Mouse (Mus musculus): Measurements from ENCODE around the gene Fn1.

Gene Fn1

DNA sequence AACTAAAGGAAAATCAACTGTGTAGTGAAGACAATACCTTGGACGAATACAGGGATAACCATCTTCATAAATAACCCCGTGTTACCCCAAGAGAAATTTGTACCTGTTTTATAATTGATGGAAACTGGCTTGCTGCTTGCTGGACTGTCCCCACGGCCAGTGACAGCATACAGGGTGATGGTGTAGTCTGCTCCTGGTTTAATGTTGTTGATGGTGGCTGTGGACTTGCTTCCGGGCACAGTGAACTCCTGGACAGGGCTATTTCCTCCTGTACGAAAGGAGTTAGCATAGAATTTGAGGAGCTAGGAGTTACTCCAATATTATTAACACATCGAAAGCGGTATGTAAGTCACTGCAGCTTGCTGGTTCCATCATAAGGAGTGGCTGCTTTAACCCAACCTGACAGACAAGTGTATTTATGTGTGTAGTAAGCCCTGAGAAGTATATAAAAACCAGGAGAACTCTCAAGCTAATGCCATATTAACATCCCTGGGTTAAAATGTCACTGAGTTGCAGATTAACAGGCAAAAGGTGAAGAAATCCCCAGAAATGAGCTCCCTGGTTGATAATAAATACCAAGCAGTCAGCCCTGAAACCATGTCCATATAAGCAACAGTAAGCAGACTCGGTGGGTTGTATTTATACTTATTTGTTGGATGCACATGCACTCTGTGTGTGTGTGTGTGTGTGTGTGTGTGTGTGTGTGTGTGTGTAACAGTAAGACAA, 46.2 kb downstream of the Fn1 start:
- DNase-seq (ENCODE audit: low spot score in 2 of 2) = no peak

GRCm38 (mm10) chr1:71605751-71606150, 47.2 kb downstream of the Fn1 start:
- no peak for DNase-seq (ENCODE audit: low spot score in 2 of 2)

DNA sequence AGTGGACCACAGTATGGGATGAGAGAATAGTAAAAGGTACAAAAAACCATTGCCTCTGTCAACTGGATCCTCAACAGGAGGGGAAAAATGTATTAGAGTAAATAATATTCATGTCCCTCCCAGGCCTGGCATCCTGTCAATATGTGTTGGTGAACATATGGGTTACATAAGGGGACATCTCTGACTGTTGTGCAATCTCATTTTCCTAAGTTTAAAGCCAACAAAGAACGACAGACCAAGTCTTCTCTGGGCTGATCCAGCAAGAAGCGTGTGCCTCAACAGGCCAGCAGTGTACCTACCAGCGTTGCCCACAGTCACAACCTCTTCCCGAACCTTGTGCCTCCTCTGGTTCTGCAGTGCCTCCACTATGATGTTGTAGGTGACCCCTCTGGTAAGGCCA, 57.6 kb downstream of the Fn1 start:
- DNase-seq (ENCODE audit: low spot score in 2 of 2) = no peak

DNA sequence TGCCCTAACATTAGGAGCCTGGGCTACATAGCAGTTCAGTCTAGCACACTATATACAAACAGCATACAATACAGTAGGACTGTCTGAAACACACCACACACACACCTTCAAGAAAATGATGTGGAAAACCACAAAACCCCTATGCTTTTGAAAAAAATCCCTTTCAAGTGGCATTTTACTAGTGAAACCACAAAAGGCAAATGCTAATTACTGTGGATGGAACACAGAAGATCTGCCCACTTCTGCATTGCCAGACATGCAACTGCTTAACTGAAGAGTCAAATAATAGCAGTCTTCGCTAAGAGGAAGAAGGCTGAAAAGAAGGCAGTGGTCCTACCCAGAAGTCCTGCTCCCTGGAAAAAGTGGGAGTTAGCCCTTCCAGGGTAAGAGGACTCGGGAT, 58.7 kb downstream of the Fn1 start:
- DNase-seq (ENCODE audit: low spot score in 2 of 2) = no peak

DNA sequence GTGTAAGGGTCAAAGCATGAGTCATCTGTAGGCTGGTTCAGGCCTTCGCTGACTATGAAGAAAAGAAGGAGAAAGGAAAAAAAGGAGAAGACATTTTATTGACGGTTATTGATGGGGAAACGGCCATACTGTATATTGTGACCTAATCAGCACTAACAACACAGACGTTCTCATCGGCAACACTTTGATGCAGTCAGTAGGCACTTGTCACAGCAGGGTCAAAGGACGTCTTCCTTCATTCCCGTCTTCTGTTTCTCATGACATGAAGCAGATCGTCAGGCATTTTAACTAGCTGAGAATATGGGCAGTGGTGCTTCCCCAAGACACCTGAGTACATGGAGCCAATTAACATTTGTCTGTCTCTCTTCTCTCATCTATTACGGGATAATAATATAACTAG, 59.8 kb downstream of the Fn1 start:
- no peak for DNase-seq (ENCODE audit: low spot score in 2 of 2)

- no peak for DNase-seq (ENCODE audit: low spot score in 2 of 2)
These were observed 63.0 kb downstream of the Fn1 start for GRCm38 (mm10) chr1:71590038-71590437.

DNA sequence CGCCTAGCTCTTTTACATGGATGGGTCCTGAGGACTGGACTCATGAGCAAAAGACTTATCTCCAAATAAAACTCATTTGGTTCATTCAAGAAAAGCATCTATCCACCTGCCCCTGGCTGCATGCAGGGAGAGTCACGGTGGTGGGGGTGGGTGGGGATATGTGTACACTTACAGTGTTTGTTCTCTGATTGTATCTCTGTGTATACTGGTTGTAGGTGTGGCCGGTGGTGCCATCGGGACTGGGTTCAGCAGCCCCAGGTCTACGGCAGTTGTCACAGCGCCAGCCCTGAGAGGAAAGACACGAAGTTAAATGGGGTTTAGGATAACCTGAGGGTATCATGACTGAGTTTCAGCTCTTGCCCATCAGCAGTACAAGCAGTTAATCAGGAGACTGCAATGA, 66.3 kb downstream of the Fn1 start:
- DNase-seq (ENCODE audit: low spot score in 2 of 2) = no peak

DNA sequence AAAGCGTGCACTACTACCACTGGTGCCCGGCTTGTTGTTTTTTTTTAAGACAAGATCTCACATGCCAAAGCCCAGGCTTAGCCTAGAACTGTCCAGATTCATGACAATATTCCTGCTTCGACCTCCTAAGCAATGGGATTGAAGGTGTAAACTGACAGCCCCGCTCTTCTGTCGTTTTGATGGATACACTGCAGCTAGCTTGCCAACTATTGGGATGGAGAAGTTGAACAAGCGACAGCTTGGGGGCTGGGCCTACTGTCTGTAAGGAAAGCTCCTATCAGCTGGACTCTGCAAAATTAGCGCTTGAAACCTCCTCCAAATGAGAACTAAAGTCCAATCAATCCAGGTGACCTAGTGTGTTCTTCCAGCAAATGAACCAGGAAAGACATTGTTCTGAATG, 69.1 kb downstream of the Fn1 start:
- no peak for DNase-seq (ENCODE audit: low spot score in 2 of 2)

DNA sequence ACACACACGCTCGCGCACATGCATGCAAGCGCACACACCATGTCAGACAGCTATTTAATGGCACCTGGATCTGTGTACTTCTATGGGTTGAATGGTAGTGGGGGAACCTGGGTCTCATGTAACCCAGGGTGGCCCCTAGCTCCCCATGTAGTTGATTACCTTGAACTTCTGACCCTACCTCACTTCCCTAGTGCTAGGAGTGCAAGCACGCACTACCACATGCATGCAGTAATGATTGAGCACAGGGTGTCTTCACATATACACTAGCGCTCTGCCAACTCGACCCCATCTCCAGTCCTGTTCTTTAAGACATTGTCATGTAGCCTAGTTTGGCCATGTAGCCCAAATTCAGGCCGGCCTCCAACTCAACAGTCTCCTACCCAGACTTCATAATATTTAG, 69.7 kb downstream of the Fn1 start:
- no peak for DNase-seq (ENCODE audit: low spot score in 2 of 2)

DNA sequence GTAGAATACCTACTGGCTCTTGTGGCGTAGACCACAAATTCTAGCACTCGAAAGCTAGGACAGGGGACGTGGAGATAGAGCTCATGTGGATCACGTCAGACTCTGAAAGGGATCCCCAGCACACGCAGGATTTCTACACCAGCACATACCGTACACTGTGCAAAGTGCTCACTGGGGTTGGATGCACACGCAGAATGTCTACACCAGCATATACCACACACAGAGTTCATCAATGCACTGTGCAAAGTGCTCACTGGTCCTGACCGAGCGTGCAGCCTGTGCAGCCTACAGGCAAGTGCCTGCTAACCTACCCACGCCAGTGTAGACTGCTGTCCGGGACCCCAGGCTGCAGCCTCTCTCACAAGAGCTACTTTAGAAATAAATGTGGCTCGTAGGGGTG, 72.6 kb downstream of the Fn1 start:
- DNase-seq (ENCODE audit: low spot score in 2 of 2) = no peak

GRCm38 (mm10) chr1:71579526-71579925, 73.5 kb downstream of the Fn1 start:
- DNase-seq (ENCODE audit: low spot score in 2 of 2) = no peak

DNA sequence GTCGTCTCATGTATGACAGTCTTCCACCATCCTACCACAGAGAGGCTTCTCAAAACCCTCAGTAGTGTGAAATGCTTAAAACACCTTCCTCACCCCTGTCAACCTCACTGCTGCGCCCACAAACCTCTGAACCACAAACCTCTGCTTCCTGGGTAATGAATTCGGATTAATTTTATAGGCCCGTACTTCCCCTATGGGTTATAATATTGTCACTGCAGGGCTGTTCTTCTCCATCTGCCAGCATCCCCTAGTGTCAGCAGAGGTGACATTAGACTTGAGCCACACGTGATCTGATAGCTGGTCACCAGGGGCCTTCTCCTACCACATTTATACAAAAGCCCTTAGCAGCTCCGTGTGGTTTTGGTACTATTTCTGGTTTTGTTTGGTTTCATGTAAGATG, 76.2 kb downstream of the Fn1 start:
- DNase-seq (ENCODE audit: low spot score in 2 of 2) = no peak

DNA sequence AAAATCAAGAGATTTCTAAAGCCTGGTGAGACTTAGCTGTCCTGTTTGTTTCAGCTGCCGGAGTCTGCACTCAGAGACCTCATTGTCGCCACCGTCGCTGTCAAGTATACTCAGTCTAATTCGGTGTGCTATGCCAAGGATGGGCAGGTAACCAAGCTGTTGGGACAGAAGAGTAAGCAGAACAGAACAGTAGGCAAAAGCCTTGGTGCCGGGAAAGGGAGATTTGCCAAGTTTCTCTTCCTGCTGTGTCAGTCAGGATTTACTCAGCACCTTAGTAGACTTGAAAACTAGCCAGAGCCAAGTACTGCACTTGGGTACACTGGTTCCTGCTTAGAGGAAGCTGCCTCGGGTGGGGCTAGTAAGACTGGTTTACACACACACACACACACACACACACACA, 77.0 kb downstream of the Fn1 start:
- no peak for DNase-seq (ENCODE audit: low spot score in 2 of 2)

DNA sequence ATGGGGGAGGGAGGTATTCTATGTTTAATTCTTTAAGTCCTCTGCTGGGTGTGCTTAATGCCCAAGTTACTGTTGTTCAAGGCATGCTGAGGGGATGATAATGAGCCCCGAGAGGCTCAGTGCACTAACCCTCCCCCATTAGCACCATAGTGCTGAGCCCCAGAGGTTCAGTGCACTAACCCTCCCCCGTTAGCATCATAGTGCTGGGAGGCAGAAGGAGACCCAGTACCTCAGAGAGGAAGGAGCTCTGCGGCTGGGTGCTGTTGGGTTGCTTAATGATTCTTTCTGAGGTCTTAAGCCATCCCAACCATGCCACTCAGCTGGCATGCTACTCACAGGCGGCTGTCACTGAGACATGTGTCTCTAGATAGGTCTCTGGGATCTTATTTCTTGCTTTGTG, 82.9 kb downstream of the Fn1 start:
- no peak for DNase-seq (ENCODE audit: low spot score in 2 of 2)

DNA sequence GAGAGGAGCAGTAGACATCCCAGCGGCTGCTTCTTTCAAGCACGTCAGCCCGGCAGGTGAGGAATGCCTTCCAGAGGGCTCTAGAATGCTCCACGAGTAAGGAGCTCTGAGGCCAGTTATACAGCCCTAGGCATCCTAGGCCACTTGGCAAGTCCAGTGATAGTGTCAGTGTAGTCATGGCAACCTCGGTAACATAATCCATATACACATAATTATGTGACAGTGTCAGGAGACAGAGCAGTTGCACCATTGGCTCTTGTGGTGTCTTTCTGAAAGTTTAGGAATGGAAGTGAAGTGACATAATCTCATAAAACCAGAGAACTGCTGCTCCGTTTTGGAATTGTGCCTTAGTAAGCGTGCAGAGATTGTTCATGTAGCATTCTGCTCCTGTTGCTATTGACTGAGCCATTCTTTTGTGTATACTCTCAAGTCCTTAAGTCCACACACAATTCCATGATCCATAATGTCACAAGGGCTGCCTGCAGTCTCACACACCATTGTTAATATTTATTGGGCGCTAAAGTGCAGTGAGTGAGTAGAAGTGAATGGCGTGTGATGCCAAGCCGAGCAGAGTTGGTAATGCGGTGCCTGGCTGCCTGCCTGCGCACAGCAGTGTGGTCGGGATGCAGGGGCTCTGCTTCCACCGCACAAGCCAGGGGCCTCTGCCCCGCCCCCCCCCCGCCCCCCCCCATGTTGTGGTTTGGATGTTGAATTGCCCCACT, 85.0 kb downstream of the Fn1 start:
- no peak for DNase-seq (ENCODE audit: low spot score in 2 of 2)

- no peak for DNase-seq (ENCODE audit: low spot score in 2 of 2)
These were observed 88.7 kb downstream of the Fn1 start for GRCm38 (mm10) chr1:71564291-71564690.

GRCm38 (mm10) chr1:71560626-71561025, 92.4 kb downstream of the Fn1 start:
- no peak for DNase-seq (ENCODE audit: low spot score in 2 of 2)

DNA sequence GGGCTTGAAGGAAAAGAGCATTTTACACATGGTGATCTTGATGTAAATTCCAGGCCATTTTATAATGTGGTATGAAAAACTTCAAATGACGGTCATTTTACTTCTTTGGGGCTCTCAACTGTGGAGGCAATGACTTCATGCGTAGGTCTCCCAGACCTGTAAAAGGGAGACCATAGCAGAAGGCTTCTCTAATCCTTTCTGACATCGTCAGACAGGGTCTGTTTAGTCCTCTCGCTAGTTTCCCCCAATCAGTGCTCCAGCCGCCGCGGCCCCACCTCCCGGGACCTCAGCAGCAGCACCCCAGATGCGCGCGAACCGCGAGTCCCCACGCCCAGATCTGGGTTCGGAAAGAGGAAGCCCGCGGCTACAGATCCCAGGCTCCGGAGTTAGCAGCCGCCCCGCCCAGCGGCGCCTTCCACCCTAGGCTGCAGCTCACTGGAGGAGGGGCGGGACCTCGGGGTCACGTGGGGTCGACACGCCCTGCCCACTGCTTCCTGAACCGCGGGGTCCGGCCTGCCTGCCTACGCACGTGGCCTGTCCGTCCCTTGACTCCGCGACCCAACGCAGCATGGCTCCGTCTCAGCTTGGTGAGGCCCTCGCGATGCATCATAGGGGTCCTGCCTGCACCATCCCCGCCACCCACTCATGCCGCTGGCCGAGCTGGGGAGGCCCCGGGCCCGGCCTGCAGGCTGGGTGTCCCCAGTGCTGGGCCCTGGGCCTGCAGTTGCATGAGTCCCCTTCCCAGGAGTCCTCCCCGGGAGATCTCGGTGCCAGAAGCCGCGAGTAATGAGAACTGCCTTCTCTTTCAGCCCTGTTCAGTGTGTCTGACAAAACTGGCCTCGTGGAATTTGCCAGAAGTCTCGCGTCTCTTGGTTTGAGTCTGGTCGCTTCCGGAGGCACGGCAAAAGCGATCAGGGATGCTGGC, 96.0 kb downstream of the Fn1 start, which contains the start of gene Atic:
Atic (plus strand) TSS at position 463 of the 925 bp plus-strand sequence.
- DNase-seq (ENCODE audit: low spot score in 2 of 2) = peak; percentile 83 to 84

GRCm38 (mm10) chr1:71550626-71551195, 102.3 kb downstream of the Fn1 start:
- DNase-seq (ENCODE audit: low spot score in 2 of 2) = no peak

DNA sequence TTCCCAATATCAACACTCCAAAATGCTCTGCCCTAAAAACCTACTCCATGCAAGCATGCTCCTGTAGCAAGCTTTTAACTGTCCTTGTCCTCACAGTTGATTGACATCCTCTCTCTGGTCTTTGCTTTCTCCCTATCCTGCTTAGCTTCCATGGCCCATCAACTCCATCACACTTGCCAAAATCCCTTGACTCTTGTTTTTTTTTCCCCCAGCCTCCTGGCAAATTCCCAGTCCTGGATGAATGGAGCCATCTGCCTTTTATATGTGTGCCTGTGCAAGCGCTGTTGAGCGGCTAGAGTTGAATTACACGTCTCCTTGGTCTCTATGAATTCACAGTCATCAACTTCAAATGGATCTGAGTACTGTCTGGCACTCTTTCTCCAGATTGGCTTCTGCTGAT, 112.6 kb downstream of the Fn1 start:
- no peak for DNase-seq (ENCODE audit: low spot score in 2 of 2)

DNA sequence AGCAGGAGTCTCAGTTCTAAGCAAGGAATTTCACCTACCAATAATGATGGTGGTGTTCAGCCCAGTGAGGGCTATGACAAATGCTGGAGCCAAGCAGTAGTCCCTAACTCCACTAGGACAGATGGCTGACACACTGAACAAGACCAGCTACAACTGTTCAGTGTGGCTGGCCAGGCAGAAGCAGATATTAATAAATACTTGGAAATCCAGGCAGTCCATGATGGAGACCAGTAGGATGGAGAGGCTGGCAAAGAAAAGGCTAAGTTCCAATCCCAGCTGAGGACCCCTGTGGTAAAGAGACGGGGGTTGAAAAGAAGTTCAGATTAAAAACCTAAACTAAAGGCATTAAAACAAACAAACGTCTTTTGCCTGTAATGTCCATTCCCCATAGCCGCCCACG, 113.4 kb downstream of the Fn1 start:
- no peak for DNase-seq (ENCODE audit: low spot score in 2 of 2)

Measured in thymus, postnatal 10 days (tissue).